Mouse (Mus musculus): Measurements from ENCODE around the gene Cryzl2. TPM values are rescaled to one million over a fixed set of nuclear protein-coding genes. Genes with fewer than 3 reads are reported as not detected.

The Cryzl2 gene
- total and polyA plus RNA-seq, 2 experiments from 2014 or later, result 11.4 to 11.6 TPM

DNA sequence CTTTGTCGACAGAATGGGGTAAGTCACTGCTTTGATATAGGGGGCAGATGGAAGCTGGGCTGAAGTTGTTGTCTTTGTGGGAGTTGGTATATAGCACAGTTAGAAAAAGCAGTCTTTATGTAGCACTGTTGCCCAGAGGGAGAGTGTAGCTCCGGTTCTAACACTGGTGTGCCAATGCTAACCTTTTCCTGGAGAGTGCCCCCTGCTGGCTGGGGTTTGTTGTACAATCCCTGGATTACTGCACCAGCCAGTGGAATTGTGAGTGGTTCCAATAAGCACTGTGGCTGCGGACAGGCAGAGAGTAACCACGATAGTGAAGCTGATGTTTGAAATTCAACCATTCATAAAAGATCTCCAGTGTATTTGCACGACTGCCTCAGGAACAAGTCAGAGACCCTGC lies 79.3 kb downstream of the Cryzl2 start:
- H3K27me3 ChIP-seq (ENCODE audit: insufficient read depth, low read length), result no peaks in the 10 kb centered on the region
- H3K4me3 ChIP-seq (ENCODE audit: low read length), result no peak overlapping the region
- H3K27ac ChIP-seq, result no peak overlapping the region
- no peak overlapping the region for H3K4me2 ChIP-seq (ENCODE audit: low read depth, low read length)
- DNase-seq (ENCODE audit: low spot score) (no peak), ATAC-seq (no peak)
- peak; percentile 39 for TF ChIP-seq CTCF (IDR thresholded peaks at IDR 0.05; ENCODE audit: low read depth)
- WGBS, result 87% methylated on average over 5 of the region's 5 CpGs
- no peaks in the 10 kb centered on the region for H3K36me3 ChIP-seq (ENCODE audit: insufficient read depth, low read length)
- no peaks in the 10 kb centered on the region for H3K4me1 ChIP-seq (ENCODE audit: insufficient read depth, low read length)
- no peak overlapping the region for H3K9ac ChIP-seq (replicated peaks; ENCODE audit: low read length)
- H3K9me3 ChIP-seq (ENCODE audit: low read length), result no peaks in the 10 kb centered on the region

Other genes starting within 250 kb of the Cryzl2 start
- gene Rasal2, start 46.0 kb upstream of the Cryzl2 start, total RNA-seq (2014; rRNA removed), result 37.0 TPM in 2 replicates
- gene Rasal2, start 46.0 kb upstream of the Cryzl2 start, polyA plus RNA-seq (2015; fragmentation: Nextera tagmentation; extraction: Ambion mirVana), result 31.3 and 33.7 TPM in 2 replicates
- 0.21 and 0.22 TPM in 2 replicates for gene Sec16b, start 48.2 kb downstream of the Cryzl2 start, total RNA-seq (2014; rRNA removed)
- 0.41 and 0.54 TPM in 2 replicates for gene Sec16b, start 48.2 kb downstream of the Cryzl2 start, polyA plus RNA-seq (2015; fragmentation: Nextera tagmentation; extraction: Ambion mirVana)